Mouse (Mus musculus) v-Abl transformed pro-B cells (cell line): ENCODE data around the gene Tbl1xr1.

Source experiments
- in situ Hi-C, 2 experiments: fragments of 400-800 bp; cut with MboI; formaldehyde crosslinking; loops; one replicate each; pipeline ENCODE4 v1.15.1; 2025; ENCODE audit not compliant: unreplicated experiment in 2 of 2

Tbl1xr1 gene

GRCm38 (mm10) chr3:22181026-22181425 lies 104.6 kb downstream of the Tbl1xr1 start:
- in situ Hi-C loops, result loop anchor here (10.0 to 25.0 kb wide), 2 partner anchors 716 to 1344 kb away; no protein-coding TSS in a partner anchor

- in situ Hi-C loops, result loop anchor here (5.0 to 25.0 kb wide), 3 partner anchors 98 to 1348 kb away; no protein-coding TSS in a partner anchor
Measured at GRCm38 (mm10) chr3:22185265-22185664, 108.8 kb downstream of the Tbl1xr1 start.

DNA sequence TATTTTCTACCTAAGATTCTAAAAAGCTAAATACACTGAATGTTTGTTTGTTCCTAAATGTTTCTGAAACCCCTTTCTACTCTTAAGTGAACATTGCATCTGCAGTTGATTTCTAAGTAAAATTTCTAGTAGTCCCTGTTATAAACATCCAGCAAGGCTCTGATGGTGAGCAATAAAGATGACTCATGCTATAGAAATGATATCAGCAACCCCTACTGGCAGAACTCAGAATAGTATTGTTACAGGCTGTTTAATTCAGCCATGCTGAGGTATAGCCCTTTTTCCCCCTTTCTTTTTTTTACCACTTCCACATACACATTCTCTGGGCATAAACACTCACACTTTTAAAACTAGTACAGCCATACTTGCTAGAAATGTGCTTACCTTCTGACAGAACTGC lies 114.0 kb downstream of the Tbl1xr1 start:
- in situ Hi-C loops, result loop anchor here (5.0 to 25.0 kb wide), 6 partner anchors 113 to 1538 kb away; partner anchors contain the start of gene Tbl1xr1 (in 1 of the 2)

DNA sequence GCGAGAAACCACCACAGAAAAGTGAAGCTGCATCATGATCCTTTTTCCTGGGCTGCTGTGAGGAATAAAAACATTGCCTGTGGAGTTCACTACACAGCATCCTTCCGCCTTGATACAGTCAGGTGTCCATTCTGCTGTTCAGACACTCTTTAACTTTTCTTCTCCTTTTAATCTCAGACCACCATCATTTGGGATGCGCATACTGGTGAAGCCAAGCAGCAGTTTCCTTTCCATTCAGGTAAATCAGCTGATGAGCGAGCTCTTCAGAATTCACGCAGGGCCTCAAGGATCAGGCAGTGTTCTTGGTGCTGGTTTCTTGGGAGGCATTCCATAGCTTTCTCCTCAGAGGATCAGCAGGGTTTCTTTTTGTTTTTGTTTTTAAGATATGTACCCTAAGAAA lies 116.5 kb downstream of the Tbl1xr1 start:
- in situ Hi-C loops, result loop anchor here (5.0 to 25.0 kb wide), 6 partner anchors 116 to 1541 kb away; partner anchors contain the start of gene Tbl1xr1 (in 1 of the 2)

GRCm38 (mm10) chr3:22194185-22194856 lies 117.9 kb downstream of the Tbl1xr1 start:
- in situ Hi-C loops, result loop anchor here (5.0 to 25.0 kb wide), 6 partner anchors 117 to 1542 kb away; partner anchors contain the start of gene Tbl1xr1 (in 1 of the 2)

GRCm38 (mm10) chr3:22198802-22199201 lies 122.3 kb downstream of the Tbl1xr1 start:
- in situ Hi-C loops, result loop anchor here (10.0 to 25.0 kb wide), 3 partner anchors 264 to 1544 kb away; no protein-coding TSS in a partner anchor

DNA sequence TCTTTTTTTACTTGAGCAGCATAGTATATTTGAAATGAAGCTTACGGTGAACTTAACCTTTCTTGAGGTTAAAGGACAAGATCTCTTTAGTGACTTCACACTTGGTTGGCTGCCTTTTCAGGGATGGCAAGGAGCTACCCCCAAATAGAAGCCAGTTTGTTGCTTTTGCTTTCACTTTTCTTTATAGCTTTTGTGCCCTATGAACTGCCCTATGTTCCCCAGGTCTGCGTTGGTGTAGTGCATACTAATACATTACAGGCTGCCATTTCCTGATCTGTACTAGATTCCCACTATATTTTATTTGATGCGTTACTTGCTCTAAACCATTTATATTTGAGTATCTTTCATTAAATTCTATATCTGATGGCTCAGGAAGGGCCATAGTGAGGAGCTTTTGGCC lies 127.7 kb downstream of the Tbl1xr1 start:
- in situ Hi-C loops, result no loop called here

GRCm38 (mm10) chr3:22221557-22221956 lies 145.1 kb downstream of the Tbl1xr1 start:
- in situ Hi-C loops, result no loop called here

DNA sequence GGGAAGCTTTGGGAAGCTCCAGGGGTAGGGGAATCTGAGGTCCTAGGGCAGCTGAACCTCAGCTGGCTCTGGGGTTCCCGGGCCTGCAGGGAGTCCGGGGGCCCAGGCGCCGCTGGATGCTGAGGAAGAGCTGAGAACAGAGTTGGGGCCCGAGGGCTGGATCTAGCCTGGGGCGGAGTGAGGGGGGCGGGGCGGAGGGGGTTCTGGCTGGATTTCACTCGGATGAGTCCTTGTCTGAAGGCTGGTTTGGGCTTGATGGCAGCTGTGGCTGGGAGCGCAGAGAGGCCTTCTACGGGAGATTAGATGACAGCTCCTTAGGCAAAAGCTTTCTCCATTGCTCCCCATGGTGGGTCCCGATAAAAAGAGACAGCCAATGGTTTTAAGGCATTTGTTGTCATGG lies 145.9 kb downstream of the Tbl1xr1 start:
- in situ Hi-C loops, result no loop called here

- in situ Hi-C loops, result no loop called here
Measured at GRCm38 (mm10) chr3:22223023-22223422, 146.6 kb downstream of the Tbl1xr1 start.

GRCm38 (mm10) chr3:22228052-22228451 lies 151.6 kb downstream of the Tbl1xr1 start:
- in situ Hi-C loops, result no loop called here

DNA sequence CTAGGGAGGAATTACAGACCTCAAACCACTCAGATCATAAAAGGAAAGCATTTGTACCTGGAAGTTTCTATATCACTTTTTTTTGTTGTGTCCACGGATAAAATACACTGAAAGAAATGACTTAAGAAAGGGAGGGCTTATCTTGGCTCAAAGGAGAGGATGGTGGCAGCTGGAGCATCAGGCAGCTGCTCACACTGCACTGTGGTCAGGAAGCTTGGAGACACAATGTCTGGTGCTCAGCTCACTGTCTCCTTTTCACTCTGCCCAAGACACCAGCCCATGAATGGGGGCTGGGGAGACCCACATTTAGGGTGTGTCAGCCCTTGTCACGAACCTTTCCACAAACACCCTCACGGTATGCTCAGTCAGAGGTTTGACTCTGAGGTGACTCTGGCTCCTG lies 154.2 kb downstream of the Tbl1xr1 start:
- in situ Hi-C loops, result no loop called here

DNA sequence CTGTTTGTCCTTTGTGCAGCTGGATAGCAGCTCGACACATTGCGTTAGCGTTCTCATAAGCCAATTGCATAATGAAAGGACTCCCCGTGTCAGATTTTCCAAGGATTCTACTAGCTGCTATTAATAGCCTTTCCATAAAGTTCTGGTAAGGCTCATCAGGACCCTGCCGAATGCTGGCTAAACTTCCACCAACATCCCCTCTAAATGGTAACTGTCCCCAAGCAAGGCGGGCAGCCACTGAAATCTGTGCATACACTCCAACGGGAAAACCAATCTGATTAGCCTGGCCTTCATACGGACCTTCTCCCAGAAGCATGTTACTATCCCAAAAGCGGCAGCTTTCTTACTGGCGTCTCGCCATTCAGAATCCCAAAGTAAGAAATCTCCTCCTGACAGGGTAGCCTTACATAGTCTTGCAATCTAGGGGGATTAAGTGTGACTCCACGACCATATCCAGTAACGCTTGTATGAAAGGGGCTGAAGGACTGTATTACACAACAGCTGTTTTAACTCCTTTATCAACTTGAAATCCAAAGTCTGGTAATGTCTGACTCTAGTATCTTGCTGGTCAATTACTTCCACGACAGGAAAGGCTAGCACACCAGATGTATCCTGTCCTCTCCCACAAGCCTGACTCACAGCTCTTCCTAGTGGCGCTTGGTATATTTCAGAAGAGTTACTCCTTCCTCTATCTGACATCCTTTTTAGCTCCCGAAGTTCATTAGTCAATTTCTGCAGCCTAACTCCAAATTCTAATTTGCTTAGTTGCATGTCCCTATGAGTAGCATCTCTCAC lies 161.9 kb downstream of the Tbl1xr1 start:
- in situ Hi-C loops, result no loop called here
